Comparison of ENCODE assay signal across 8 mouse cellular contexts in the genomic region with DNA sequence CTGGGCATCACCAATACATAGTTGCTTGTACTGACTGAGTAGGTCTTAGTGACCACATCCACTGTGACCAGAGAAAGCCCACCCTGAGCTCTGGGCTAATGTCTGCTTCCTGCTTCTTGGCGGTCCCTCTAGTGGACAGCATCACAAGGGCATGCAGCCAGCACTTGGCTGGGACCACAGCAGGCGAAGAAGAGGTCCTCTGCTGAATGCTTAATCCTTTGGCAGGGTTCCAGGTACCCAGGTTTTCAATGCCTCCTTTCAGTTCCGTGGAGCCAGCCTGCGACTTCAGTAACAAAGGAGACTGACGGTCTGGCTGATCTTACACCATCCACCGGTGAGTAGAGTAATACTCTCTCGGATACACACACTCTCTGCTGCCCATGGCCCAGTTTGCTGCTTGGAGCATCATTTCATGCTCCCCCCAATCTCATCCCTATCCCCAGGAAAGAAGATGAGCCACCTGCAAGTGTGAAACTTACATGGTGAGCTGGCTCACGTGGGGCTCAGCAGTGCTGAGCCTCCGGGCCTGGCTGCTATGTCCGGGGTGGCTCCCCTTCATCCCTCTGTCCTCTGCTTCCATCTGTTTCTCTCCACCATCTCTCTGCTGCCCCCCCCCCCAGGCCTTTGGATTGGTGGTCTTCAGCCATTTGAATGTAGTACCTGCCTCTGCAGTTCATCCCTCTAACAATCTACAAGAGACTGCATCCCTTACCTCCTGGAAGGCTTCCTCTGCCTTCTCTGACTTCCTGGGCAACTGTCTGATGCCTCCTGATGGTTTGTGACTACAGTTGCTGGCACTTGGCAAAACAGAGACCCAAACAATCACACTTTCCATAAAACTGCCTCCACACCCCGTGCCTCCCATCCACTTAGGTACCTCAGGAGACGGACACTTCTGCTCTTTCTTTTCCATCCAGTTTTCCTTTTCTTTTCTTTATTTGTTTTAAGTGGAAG. TPM values are rescaled to one million over a fixed set of nuclear protein-coding genes. Genes with fewer than 3 reads are reported as not detected.
A peak's percentile ranks its signal among the peaks of the same experiment; 100 is the strongest.
DNase-seq lines count a peak whose midpoint lies in the region; ATAC-seq and TF ChIP-seq lines count a peak whose summit lies in the region.
"Had no signal": no experiment of that assay in that cellular context is flagged by ENCODE, and none has a peak within 500 bp of the region (broad histone marks: within the 10 kb centered on the region; RNA-seq: fewer than 3 reads in every experiment).

No protein-coding gene starts in this region.

- TF ChIP-seq POLR2A in liver, adult 2 months (IDR thresholded peaks at IDR 0.05; ENCODE audit: extremely low read depth, insufficient read depth, low read length): no peak

- DNase-seq in liver, adult 2 months (ENCODE audit: extremely low read depth, low read depth, low spot score): no peak
- peak; percentile 77 for DNase-seq in cerebellum, adult 8-10 months
- peak; percentile 77 to 83 for DNase-seq in frontal cortex, postnatal 10 days (ENCODE audit: low spot score in 2 of 2)
- DNase-seq in left cerebral cortex, postnatal 4 days: peak; percentile 98
- DNase-seq in right cerebral cortex, postnatal 10 days (ENCODE audit: low spot score in 2 of 2): peak; percentile 93 to 94
- no peak for DNase-seq in spleen, adult 18-20 months

- H3K4me3 ChIP-seq in liver, adult 2 months (ENCODE audit: insufficient read depth, low read depth, low read length): no peak overlapping the region
- H3K4me3 ChIP-seq in liver, embryonic 12.5 days: no peak overlapping the region
- H3K4me3 ChIP-seq: embryonic facial prominence, embryonic 15.5 days had no signal

- 70% methylated on average over 12 of the region's 12 CpGs for WGBS in liver, adult 2 months
- 47% methylated on average over 12 of the region's 12 CpGs for WGBS in liver, embryonic 12.5 days (ENCODE audit: insufficient replicate concordance)

- H3K79me2 ChIP-seq in liver, adult 2 months (ENCODE audit: control insufficient read depth, insufficient read depth, low read length): no peaks in the 10 kb centered on the region

- H3K9ac ChIP-seq in liver, adult 2 months (ENCODE audit: low read depth, low read length): no peak overlapping the region
- no peak overlapping the region for H3K9ac ChIP-seq in liver, embryonic 12.5 days
- H3K9ac ChIP-seq: embryonic facial prominence, embryonic 15.5 days had no signal

- no peaks in the 10 kb centered on the region for H3K9me3 ChIP-seq in liver, embryonic 12.5 days (replicated peaks)
- H3K9me3 ChIP-seq: embryonic facial prominence, embryonic 15.5 days had no signal

- no peak for ATAC-seq in liver, embryonic 12.5 days

- peak; percentile 52 for TF ChIP-seq CTCF in liver, adult 2 months (IDR thresholded peaks at IDR 0.05; ENCODE audit: low read depth, low read length)

- peaks cover 28% of the 10 kb centered on the region for H3K4me1 ChIP-seq in liver, adult 2 months (ENCODE audit: control insufficient read depth, insufficient read depth, low read length)
- H3K4me1 ChIP-seq in liver, embryonic 12.5 days: 0 out of 2 replicates have a peak, but pooled peaks cover 3% of the 10 kb centered on the region

- peaks cover 37% of the 10 kb centered on the region for H3K36me3 ChIP-seq in liver, adult 2 months (ENCODE audit: control insufficient read depth, insufficient read depth, low read length)
- no peaks in the 10 kb centered on the region for H3K36me3 ChIP-seq in liver, embryonic 12.5 days
- H3K36me3 ChIP-seq: embryonic facial prominence, embryonic 15.5 days had no signal

- no peaks in the 10 kb centered on the region for H3K27me3 ChIP-seq in liver, adult 2 months (ENCODE audit: control insufficient read depth, insufficient read depth, low read length)
- peaks cover 16% of the 10 kb centered on the region; the same call in 1 of the 2 replicates for H3K27me3 ChIP-seq in liver, embryonic 12.5 days (replicated peaks)
- H3K27me3 ChIP-seq: embryonic facial prominence, embryonic 15.5 days had no signal

- H3K27ac ChIP-seq in liver, adult 2 months (replicated peaks; ENCODE audit: insufficient read depth, low read depth, low read length): no peak overlapping the region
- H3K27ac ChIP-seq in liver, embryonic 12.5 days: no peak overlapping the region
- H3K27ac ChIP-seq: embryonic facial prominence, embryonic 15.5 days had no signal

- intact Hi-C loops in left cerebral cortex, postnatal 4 days (cut with DNase I): no loop called here

- H3K4me2 ChIP-seq in liver, embryonic 12.5 days: no peak overlapping the region
- H3K4me2 ChIP-seq: embryonic facial prominence, embryonic 15.5 days had no signal

RNA-seq across cellular contexts. Expression of gene Car5a, which starts 9.1 kb away (rescaled TPM):
- 90.5 and 92.0 TPM in 2 replicates for total RNA-seq in liver, adult 2 months (2014; rRNA removed)
- polyA plus RNA-seq in liver, adult 2 months (2012; rRNA removed): 203 and 352 TPM in 2 replicates
- polyA plus RNA-seq in liver, embryonic 12.5 days (2016; fragmentation: Nextera tagmentation; extraction: Ambion mirVana): 0.69 and 0.85 TPM in 2 replicates
- under 1 TPM in 1 of 2 experiments, not detected in 1; 0.48 TPM for total RNA-seq in left cerebral cortex, postnatal 4 days (2021)

RNA-seq across cellular contexts. Expression of gene Banp, which starts 13.9 kb away (rescaled TPM):
- total RNA-seq in liver, adult 2 months (2014; rRNA removed): 9.8 and 19.7 TPM in 2 replicates
- 24.5 and 38.2 TPM in 2 replicates for polyA plus RNA-seq in liver, adult 2 months (2012; rRNA removed)
- polyA plus RNA-seq in liver, embryonic 12.5 days (2016; fragmentation: Nextera tagmentation; extraction: Ambion mirVana): 22.4 and 25.4 TPM in 2 replicates
- total RNA-seq in left cerebral cortex, postnatal 4 days (2021): 10 to 100 TPM; 30.2 to 30.7 TPM

RNA-seq across cellular contexts. Expression of gene Slc7a5, which starts 28.1 kb away (rescaled TPM):
- total RNA-seq in liver, adult 2 months (2014; rRNA removed): 1.1 and 1.9 TPM in 2 replicates
- 2.3 and 4.5 TPM in 2 replicates for polyA plus RNA-seq in liver, adult 2 months (2012; rRNA removed)
- 52.6 and 58.9 TPM in 2 replicates for polyA plus RNA-seq in liver, embryonic 12.5 days (2016; fragmentation: Nextera tagmentation; extraction: Ambion mirVana)
- 100 to 1,000 TPM; 150 to 153 TPM for total RNA-seq in left cerebral cortex, postnatal 4 days (2021)

Comparison
In these comparisons a context has a peak if more than half of its experiments do, and no peak if none do; other contexts are left out.
1. DNase-seq: peak in cerebellum, adult 8-10 months (single experiment), frontal cortex, postnatal 10 days (2 of 2), left cerebral cortex, postnatal 4 days (single experiment) and right cerebral cortex, postnatal 10 days (2 of 2); none in liver, adult 2 months (single experiment) and spleen, adult 18-20 months (0 of 2).
2. RNA of gene Car5a, which starts 9.1 kb away (total RNA-seq): 90.5 to 92.0 TPM in liver, adult 2 months; 0.48 TPM in left cerebral cortex, postnatal 4 days; every median in the first group is over 10 times any median in the second.
3. RNA of gene Slc7a5, which starts 28.1 kb away (total RNA-seq): 150 to 153 TPM in left cerebral cortex, postnatal 4 days; 1.1 to 1.9 TPM in liver, adult 2 months; every median in the first group is over 10 times any median in the second.